Mouse (Mus musculus) lung, postnatal 0 days (tissue): ENCODE data around the gene Ly6g6d.

ENCODE experiments used
- CTCF ChIP-seq: IDR thresholded peaks from 2 replicates; pipeline ENCODE4 v1.5.1; 2016; ENCODE audit warnings: antibody characterized with exemption, mild to moderate bottlenecking
- EP300 ChIP-seq: IDR thresholded peaks from 2 replicates; pipeline ENCODE4 v1.6.1; 2016; ENCODE audit warnings: antibody characterized with exemption, mild to moderate bottlenecking, control low read depth

DNA sequence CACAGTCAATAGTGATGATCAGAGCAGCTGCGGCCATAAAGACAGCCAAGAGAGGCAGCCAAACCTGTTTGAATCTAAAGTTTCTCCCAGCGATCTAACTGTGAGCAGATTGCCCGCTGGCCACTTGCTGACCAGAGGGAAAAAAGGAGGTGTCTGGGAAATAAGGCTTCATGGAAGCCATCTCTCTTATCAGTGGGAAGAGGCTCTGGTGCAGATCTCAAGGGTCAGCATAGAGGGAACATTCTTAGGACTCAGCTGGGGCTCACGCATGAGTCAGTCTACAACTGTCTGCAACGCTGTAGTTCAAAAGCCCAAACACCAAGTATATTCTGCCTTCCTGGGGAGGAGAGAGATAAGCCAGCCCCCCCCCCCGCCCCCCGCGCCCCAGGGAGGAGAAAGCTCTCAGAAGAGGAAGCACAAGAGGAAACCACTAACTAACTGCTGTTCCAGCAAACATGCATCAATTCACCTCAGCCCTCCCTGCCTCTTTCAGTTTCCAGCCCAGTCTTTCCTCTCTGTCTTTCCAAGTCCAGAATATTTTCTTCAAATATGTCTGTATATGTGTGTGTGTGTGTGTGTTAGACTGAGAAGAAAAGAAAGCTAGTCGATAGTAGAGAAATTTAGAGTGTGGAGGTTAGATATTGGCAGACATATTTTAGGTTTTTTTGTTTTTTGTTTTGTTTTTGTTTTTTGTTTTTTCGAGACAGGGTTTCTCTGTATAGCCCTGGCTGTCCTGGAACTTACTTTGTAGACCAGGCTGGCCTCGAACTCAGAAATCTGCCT, 29.5 kb downstream of the Ly6g6d start:
- TF ChIP-seq CTCF (no peak), EP300 (no peak)
